Mouse (Mus musculus): ENCODE measurements around the gene C2cd2l.

DNA sequence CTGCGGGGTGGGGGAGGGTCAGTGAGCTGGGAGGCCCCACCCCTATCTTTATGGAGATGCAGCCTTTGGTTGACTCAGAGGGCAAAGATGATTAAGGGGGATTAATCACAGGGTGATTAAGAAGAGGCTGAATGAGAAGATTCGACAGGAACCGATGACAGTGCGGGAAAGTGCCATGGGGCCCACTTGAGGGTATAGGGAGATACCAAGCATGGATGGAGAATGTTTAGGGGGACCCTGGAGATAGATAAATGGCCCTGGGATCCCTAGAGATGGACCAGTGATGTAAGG is 5.9 kb downstream of the C2cd2l start:
- TF ChIP-seq CTCF (conservative IDR thresholded peaks at IDR 0.05; ENCODE audit: low read length) = no peak
- no peak for TF ChIP-seq NANOG (IDR thresholded peaks at IDR 0.05; ENCODE audit: borderline replicate concordance, low read length)
